Mouse (Mus musculus): ENCODE measurements around the gene Zfp940.
"Not testable (repeated sequence)": the region's sequence is repeated elsewhere in the genome, so short reads cannot be mapped to it uniquely, and the experiment has no call there.

Gene Zfp940

DNA sequence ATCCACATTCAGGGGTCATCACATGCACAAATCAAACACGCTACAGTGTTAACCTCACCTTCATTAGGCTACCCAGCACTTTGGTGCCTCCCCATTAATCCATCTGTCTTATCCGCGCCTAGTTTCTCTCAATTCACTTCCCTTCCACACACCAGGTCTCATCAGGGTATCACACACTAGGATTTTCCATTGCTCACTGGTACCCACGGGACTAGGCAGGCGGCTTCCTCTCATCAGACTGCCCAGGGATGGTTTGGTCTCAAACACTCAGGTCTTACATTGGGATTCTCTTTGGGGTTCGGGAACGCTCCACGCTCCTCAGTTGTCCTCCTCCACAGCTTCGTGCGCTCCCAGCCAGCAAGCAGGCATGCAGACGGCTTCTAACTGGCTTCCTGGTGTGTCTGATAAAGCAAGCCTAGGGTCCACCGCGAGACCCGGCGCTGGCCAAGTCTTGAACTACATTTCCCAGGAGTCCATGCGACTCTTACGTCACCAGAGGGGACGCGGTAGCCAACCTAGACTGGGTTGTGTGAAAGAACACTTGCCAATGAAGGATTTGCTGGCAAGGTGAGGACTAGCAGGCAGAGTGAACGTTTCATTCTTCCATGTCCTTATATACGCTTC is at the start of gene Zfp940:
TSS of gene Zfp940 (minus strand) at position 451 of the 624 bp plus-strand sequence.
- peak; percentile 91 for DNase-seq

DNA sequence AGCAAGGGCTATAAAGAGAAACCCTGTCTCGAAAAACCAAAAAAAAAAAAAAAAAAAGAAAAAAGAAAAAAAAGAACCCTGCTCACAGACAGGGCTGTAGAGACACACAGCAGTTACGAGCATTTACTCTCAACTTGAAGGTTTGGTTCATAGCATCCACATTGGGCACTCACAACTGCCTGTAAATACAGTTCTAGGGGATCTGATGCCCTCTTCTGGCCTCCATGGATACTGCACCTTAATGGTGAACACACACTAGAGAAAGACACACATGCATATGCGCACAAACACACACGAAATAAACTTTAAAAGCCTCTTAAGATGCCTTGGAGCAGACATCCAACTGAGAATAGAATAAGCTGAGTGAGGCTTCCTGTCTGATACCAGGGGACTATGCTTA is 44.9 kb upstream of the Zfp940 start:
- no peak for DNase-seq

DNA sequence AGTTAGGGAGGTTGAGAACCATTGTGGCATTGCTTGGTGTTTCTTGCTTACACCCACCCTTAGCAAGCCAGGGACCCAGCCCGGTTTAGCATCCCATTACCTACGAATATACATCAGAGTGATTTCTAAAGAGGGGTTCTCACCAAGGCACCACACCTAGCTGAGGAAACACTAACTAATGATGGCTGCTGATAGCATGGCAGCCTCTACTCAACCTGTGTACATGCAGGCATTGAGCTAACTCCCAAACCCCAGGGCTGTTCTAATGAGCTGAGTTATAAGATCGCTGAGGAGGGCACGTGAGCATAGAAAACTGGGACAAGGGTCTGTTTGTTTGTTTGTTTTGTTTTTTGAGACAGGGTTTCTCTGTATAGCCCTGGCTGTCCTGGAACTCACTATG is 39.3 kb upstream of the Zfp940 start:
- no peak for DNase-seq

DNA sequence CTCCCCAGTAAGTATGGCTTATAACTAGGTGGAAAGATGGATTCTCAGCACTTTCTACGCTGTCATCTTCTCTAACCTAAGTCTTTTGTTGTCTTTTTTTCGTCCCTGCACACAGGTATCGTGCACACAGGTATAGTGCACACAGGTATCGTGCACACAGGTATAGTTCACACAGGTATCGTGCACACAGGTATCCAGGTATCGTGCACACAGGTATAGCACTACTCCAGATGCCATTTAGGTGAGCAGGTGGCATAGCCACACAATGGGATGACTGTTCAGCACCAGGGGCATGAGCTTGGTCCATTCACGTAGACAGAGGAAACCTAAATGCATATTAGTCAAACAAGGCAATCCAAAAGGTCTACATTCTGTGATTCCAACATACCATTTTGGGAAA is 37.0 kb upstream of the Zfp940 start:
- DNase-seq: no peak

DNA sequence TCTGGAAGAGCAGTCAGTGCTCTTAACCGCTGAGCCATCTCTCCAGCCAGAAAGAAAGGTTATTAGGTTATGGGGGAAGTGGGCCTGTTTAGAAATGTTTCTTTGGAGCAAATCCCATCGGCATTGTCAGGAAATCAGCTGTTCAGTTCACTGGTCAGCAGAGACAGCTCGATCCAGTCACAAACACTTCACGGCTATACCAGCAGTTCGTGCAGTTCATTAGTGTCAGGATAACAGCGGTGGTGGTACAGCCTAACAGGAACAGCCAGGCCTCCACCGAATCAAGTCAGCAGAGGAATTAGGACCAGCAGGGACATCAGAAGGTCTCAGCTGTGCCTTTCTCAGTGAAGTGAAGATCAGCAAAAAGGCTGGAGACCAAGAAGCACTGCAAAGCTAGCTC is 27.4 kb upstream of the Zfp940 start:
- no peak for DNase-seq

DNA sequence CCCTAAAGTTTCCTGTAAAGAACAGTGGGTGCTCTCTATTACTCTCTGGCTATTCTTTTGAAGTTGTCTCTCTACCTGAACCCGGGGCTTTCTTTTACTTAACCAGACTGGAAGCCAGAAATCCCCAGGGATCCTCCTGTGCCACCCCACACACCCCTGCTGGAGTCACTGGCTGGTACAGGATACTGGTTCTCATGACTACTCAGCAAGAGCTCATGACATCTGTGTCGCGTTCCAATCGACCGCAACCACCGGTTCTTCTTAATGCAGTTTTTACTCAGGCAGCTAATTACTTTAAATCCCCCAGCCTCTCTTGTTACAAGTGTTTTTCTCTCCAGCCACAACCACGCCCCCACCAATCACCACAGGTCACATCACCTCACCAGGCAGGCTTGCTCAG is 26.6 kb upstream of the Zfp940 start:
- no peak for DNase-seq

DNA sequence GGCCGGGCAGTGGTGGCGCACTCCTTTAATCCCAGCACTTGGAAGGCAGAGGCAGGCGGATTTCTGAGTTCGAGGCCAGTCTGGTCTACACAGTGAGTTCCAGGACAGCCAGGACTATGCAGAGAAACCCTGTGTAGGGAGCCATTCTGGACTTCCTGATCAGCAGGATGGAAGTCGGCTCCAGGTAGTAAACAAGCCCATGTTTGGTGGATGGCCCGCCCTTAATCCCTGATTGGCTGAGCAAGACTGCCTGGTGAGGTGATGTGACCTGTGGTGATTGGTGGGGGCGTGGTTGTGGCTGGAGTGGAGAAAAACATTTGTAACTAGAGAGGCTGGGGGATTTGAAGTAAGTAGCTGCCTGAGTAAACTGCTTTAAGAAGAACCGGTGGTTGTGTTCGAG is 24.1 kb upstream of the Zfp940 start:
- not testable (repeated sequence) for DNase-seq

DNA sequence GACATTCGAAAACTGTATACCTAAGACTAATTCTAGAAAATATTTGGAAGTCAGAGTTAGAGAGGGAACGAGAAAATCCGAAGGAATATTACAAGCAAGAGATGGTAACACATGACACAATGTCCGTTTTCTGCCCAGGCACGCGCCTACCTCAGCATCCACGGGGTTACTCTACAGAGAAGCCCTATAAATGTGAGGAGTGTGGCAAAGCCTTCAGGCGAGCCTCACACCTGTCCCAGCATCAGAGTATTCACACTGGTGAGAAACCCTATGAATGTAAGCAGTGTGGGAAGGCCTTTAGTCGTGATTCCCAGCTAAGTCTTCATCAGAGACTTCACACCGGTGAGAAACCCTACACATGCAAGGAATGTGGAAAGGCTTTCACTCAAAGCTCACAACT is 20.8 kb upstream of the Zfp940 start:
- no peak for DNase-seq

DNA sequence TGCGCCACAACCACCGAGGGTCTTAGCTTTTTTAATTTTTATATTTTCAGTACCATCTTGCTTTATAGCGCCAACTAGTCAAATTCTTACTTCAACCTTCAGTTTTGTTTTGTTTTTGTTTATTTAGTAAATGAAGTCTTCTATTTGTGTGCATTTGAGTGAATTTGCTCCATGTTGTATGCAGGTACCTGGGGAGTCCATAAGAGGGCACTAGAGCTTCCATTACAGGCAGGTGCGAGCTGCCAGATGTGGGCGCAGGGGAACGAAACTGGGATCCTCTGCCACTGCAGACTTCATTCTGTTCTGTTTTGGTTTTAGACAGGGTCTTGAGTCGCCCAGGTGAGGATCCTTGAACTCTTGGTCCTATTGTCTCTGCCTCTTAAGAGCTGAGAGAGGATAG is 8.2 kb upstream of the Zfp940 start:
- DNase-seq: peak; percentile 21

DNA sequence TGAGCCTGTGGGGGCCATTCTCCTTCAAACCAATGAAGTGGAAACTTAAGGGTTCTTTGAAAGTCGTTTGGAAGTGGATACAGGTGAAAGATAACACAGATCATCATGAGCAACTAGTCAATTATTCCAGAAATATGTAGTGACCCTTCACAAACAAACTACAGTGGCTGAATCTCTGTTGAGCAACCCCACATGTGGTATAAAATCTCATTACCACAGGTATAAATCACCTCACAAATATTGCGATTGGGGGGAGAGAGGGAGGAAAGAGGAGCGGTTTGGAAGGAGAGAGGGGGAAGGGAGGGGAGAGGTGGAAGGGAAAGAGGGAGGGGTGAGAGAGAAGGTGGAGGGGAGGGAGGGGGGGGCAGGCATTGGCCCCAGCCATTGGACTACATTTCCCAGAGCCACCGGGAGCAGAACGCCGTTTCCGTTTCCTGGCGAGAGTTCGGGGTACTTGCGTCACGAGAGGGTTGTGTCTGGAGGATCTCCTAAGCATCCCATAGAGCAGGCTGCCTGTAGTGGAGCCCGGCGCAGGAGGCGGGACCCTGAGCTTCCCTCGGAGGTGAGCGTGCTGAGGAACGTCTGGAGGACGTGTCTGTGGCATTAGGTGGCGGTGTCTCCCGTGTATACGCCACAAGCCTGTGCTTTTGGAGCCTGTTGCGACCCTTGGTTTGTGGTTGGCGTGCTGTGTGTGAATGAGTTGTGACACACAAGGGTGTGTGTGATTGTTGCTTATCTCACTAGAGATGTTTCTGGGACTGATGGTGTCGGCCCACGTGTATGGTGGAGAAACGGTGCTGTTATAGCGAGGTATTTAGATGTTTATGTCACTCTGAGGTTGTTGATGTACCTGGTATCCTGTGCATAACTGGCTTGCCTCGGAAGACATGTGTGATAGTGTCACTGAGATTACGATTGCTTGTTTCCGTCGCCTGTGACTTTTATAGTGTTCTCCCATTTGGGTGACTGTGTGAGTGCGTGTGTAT is 6.4 kb upstream of the Zfp940 start, which contains the start of gene Zfp420:
TSS of gene Zfp420 (plus strand) at position 448 of the 986 bp plus-strand sequence.
- peak; percentile 95 for DNase-seq

DNA sequence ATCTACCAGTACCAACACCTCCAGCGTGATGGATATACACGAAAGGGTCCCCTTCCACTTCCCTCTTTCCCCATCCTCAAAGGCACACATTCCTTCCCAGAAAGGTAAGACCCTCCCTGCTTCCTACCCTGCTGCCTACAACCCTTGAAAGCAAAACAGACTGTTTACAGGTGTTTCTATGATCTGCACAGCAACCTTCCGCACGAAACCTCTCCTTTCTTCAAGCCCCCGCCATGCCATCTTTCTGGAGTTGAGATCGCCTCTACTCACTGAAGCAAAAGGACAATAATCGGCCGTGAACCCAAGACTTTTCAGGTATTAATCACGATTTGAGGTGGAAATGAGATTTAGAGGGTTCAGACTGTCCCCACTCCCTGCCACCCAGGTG is 644 bp downstream of the Zfp940 start:
- no peak for DNase-seq

DNA sequence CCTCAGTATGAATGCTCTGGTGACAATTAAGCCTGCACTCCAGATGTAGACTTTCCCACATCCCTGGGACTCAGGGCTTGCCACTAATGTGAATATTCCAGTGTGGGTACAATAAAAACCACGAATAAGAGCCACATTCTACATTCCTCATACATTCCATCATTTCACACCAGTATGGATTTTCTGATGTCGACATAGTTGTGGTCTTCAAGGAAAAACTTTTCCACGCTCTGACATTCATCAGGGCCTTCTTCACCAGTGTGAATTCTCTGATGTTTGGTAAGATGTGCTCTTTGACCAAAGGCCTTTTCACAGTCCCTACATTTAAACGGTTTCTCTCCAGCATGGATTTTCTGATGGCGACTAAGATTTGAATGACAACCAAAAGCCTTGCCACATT is 8.9 kb downstream of the Zfp940 start:
- no peak for DNase-seq

DNA sequence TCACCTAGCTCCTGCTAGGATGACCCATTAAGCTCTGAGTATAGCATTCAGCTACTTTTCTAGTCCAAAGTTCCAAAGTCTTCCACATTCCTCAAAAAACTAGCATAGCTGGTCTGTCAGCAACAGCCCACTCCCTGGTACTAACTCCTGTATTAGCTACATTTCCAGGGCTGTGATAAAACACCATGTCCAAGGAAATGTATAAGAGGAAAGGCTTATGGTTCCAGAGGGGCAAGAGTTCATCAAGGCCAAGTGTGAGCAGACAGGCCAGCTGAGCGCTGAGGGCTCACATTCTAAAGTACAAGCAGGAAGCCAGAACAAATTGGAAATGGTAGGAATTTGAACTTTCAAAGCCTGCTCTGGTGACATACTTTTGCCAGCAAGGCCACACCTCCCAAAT is 11.4 kb downstream of the Zfp940 start:
- no peak for DNase-seq

DNA sequence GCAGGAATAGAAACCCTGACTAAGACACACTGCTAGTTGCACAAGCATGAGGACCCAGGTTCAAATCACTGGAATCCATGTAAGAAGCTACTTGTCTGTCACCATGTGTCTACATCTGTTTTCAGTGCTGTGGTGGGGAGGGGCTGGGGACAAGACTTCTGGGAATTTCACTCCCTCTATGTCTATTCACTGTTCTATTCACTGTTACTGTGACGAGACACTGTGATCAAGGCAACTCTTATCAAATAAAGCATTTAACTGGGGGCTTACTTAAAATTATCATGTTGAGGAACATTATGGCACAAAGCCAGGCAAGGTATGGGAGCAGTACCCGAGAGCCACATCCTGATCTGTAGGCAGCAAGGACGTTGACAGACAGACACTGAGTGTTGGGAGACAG is 14.2 kb downstream of the Zfp940 start:
- no peak for DNase-seq

DNA sequence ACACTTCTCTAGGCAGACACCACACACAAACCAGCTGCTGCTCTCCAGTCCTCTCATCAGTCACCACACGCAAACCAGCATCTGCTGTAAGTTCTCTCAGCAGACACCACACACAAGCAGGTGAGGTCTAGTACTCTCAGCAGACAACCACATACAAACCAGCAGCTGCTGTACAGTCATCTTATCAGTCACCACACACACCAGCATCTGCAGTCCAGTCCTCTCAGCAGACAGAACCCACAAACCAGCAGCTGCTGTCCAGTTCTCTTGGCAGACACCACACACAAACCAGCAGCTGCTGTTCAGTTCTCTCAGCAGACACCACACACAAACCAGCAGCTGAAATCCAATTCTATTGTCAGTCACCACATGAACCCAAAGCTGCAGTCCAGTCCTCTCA is 16.7 kb downstream of the Zfp940 start:
- no peak for DNase-seq

DNA sequence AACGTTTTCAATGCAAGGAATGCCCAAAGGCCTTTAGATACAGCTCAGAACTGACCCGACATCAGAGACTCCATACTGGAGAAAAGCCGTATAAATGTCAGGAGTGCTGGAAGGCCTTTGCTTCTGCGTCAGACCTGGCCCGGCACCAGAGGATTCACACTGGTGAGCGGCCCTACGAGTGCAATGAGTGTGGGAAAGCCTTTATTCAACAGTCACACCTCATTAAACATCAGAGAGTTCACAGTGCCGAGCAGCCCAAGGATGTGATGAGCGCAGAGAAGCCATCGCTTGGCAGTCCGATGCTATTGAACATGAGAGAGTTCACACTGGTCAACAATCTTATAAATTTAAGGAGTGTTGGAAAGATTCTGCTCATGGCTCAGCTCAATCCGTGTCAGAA is 23.7 kb downstream of the Zfp940 start:
- DNase-seq: no peak

DNA sequence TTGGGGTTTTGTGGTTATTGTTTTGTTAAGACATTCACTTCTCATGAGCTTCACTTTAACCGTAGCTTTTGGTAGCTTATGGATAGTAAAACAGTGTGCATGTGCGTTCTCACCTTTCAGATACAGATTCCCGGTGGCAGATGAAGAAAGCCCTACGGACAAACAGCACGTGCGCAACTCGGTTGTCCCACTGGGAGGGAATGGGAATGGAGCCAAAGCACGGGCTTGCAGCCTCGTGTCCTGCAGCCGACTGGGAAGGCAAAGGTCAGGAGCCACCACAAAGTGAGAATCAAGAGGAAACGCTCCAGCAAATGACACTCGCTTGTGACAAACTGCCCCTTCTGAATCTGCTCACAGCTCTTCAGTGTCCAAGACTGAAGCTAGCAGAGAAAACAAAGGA is 25.5 kb downstream of the Zfp940 start:
- DNase-seq: no peak

DNA sequence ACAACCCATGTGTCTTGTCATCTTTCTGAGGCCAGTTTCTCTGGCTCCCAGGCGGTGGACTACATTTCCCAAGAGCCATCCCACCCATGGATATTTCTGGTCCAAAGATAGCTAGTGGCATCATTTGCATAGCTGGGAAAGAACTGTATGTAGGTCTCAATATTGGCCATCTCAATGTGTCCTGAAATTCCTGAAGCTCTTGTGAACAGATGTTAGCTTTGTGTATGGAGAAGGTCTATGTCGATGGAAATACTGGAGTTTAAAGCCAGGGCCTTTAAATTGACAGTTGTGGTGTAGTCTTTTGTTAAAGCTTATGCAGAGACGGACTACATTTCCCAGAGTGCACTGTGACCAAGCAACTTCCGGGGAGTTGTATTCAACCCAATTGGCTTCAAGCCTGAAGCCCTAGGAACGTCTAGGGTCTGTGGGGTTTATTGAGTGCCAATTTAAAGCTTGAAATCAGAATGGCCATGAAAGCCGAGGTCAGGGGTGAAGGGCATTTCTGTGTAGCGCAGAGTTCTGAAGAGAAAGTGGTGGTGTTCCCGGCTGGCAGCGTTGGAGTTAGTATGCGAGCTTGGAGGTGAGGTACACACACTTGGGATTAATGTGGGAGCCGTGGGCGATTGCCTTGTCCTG is 34.7 kb downstream of the Zfp940 start:
- DNase-seq: peak; percentile 83

DNA sequence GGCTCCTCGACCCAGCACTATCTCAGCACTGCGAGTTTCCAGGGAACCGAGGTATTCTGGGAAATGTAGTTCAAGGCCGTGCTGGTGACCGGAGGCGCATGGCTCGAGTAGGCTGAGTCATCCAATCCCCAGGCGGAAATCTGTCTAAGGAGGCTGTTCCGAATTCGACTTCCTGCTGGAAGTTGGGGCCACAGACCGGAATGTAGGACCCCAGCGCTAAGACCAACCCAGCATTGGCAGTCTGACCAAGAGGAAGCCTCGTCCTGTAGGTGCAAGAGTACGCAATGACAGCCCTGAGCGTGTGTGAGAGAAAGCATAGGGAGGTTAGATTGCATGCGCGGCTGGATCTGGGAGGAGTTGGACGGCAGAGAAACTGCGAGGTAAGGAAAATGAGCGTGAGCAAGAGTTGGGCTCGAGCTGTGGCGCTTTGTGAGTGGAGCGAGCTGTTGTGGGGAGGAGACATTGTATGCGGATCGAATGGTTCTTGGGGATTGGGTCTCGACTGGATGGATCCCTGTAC is 37.5 kb downstream of the Zfp940 start, which contains the start of gene Zfp790:
TSS of gene Zfp790 (plus strand) at position 205 of the 520 bp plus-strand sequence.
- DNase-seq: peak; percentile 90

DNA sequence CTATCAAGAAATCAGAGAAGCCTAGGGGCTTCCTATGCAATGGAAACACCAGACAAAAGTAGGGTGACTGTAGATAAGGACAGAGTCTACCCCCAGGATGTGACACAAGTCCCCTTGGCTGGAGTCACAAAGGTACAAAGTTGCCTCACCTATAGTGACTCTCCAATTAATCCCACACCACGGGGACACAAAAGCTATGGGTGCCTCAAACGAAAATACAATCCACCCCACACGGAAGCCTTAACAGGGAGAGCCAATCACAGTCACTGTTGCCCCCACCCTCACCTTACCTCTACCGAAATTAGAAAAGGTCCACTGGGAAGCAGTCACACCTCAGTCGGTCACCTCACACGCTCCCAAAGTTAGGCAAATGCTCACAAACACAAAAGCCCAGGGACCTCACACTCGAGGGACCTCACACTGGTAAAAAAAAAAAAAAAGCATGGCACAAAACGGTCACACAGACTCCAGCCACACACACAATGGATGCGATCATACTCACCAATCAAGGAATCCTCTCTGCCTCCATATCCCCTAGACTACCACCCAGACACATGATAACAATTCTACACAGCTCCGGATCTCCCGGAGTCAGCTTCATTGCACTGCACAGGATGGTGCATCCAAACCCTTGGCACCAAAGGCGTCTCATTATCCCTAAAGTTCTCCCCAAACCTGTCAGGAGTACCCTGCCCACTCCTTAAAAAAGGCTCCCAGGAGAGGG is 38.2 kb downstream of the Zfp940 start:
- DNase-seq: peak; percentile 34

DNA sequence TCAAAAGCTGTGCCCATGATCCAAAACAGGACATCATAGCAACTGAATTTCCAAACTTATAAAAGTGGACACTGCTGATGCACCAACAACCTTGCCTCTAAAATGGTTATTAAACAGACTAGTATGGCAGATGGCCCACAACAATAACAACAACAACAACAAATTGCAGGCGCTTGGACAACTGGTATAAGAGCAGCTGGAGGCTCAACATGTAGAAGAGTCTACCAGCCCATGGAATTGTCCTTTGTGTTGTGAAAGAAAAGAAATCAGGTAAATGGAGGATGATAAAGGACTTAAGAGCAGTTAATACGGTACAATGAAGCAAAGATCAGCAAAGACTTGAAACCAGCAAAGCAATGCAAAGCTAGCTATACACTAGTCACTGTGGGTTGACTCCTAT is 39.1 kb downstream of the Zfp940 start:
- DNase-seq: no peak

DNA sequence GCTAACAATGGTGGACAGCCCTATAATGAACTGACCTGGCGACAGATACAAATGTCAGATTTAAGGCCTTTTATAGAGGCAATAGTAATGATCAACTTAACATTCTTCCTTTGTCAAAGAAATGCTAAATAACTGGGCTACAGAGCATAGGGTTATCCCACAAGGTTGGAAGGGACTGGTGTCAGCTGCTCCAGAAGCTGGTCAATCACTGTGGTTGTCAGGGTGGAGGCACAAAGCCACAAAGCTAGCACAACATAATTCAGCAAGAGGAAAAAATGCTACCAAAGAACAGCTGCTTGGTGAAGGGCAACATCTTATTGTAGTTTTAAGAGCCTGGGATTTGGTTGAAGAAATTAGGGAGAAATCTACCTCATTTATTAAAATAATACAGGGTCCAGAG is 41.2 kb downstream of the Zfp940 start:
- DNase-seq: no peak

DNA sequence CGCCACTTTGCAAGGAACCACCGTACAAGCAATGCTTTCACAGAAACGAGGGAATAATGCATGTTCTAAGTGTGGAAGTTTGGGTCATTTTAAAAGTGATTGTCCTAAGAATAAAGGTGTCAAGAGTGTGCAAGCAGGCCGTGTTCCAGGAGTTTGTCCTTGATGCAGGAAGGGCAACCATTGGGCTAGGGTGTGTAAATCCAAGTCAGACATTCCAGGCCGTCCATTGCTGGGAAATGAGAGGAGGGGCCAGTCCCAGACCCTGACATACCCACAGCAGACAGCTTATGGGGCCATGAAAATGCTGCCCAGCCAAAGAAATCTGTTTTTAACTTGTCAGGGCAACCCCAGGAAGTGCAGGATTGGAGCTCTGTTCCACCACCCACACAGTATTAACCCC is 46.4 kb downstream of the Zfp940 start:
- DNase-seq: no peak
